Mouse (Mus musculus) intestine, embryonic 16.5 days (tissue): ENCODE results near the gene Asic4. TPM values are rescaled to one million over a fixed set of nuclear protein-coding genes. Genes with fewer than 3 reads are reported as not detected.

Experiments used
- ATAC-seq: fragments of 200-750 bp; cut with Nextera tagmentation; 2 replicates; pipeline ENCODE4 v1.8.0; 2017; ENCODE audit warnings: moderate TSS enrichment, moderate library complexity
- H3K27ac ChIP-seq: fragments of 300-500 bp; sonication (generic); 2 replicates; pipeline ENCODE4 v1.5.1; 2014; ENCODE audit warnings: mild to moderate bottlenecking, low read length
- H3K27me3 ChIP-seq: fragments of 300-500 bp; sonication (generic); replicated peaks from 2 replicates; pipeline ENCODE4 v1.6.1; 2014; ENCODE audit warnings: low read length, control low read depth, mixed read lengths; ENCODE audit not compliant: control insufficient read depth, insufficient read depth
- H3K36me3 ChIP-seq: fragments of 300-500 bp; sonication (generic); 2 replicates; pipeline ENCODE4 v1.6.1; 2014; ENCODE audit warnings: low read length, control low read depth; ENCODE audit not compliant: control insufficient read depth, insufficient read depth
- H3K4me1 ChIP-seq: fragments of 300-500 bp; sonication (generic); 2 replicates; pipeline ENCODE4 v1.6.1; 2014; ENCODE audit warnings: low read length, control low read depth, mixed read lengths; ENCODE audit not compliant: control insufficient read depth, insufficient read depth
- H3K4me2 ChIP-seq: fragments of 300-500 bp; sonication (generic); 2 replicates; pipeline ENCODE4 v1.6.1; 2014; ENCODE audit warnings: low read depth, low read length, control low read depth
- H3K4me3 ChIP-seq: fragments of 300-500 bp; sonication (generic); 2 replicates; pipeline ENCODE4 v1.5.1; 2014; ENCODE audit warnings: mild to moderate bottlenecking, low read length
- H3K9ac ChIP-seq: fragments of 300-500 bp; sonication (generic); 2 replicates; pipeline ENCODE4 v1.6.1; 2014; ENCODE audit warnings: low read depth, low read length
- H3K9me3 ChIP-seq: fragments of 300-500 bp; sonication (generic); 2 replicates; pipeline ENCODE4 v1.6.1; 2016; ENCODE audit warnings: low read length, control low read depth; ENCODE audit not compliant: control insufficient read depth
- WGBS: fragments of 180-500 bp; shearing (Covaris S2); extraction: QIAGEN DNeasy Blood & Tissue Kit; methylation state at CpG from one replicate; pipeline ENCODE4 v1.1.7; 2014; 5-methylcytosine and 5-hydroxymethylcytosine counted together
- polyA plus RNA-seq: library from polyadenylated mRNA; unstranded; fragments of >200 nt; fragmentation: Nextera tagmentation; extraction: Ambion mirVana; gene quantifications from 2 replicates; pipeline ENCODE4 v1.2.1, GENCODE M21; 2015

Asic4 gene
- polyA plus RNA-seq, 1 experiment from 2014 or later, result 2.4 TPM

DNA sequence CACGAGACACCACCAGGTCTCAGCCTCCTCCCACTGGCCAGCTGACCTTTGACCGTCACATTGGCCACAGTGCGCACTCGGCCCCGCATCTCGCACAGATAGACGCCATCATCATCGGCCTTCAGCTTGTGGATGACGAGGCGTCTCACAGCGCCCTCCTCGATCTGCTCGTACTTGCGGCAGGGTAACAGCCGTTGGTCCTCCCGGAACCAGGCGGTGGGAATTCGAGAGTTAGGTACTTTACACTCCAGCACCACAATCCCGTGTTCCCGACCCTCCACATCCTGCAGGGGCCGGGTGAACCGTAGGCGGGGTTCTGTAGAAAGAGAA lies 53.4 kb downstream of the Asic4 start:
- Histone ChIP-seq H3K36me3 (peaks cover 19% of the 10 kb centered on the region), H3K27me3 (no peaks in the 10 kb centered on the region), H3K27ac (no peak overlapping the region), H3K9ac (peak overlapping the region; percentile 24; the same call in 1 of the 2 replicates), H3K4me3 (peak overlapping the region; percentile 12; the same call in 1 of the 2 replicates), H3K4me2 (peak overlapping the region; percentile 97; the same call in 1 of the 2 replicates), H3K9me3 (no peaks in the 10 kb centered on the region), H3K4me1 (peaks cover 29% of the 10 kb centered on the region)
- WGBS, result 71% methylated on average over 23 of the region's 23 CpGs
- ATAC-seq, result no peak

DNA sequence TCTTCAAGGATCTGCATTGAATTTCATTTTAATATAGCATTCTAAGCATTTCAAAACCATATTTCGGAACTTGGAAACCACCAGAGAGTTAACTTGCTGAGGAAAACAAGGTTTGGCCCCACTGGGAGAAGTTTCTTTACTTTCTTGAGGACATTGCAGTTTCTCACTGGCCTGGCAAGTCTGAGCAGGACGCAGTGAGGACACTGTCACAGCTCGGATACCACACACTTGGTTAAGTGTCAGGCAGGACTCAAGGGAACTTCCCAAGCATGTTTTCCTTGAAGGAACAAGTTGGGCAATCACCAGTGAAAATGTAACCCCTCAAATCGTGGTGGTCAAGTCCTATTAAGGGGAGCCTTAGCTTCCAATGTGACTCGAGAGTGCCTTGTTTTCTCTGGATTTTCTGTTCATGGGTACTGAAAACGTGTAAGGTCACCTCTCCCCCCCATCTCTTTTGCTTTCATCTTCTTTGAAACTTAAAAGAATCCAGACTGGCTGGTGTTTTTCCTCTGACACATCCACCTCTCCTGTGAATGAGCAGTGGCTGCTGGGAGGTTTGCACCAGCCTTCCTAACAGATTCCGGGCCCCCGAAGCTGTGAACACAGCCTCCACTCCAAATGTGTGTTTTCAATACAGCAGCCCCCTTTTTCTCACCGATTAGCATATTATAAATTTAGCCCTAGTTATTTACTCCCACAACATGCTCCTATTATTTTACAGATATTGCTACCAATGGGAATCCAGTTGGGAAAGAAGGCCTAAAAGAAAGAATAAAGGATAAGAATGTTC lies 54.2 kb downstream of the Asic4 start:
- Histone ChIP-seq H3K9me3 (no peaks in the 10 kb centered on the region), H3K27ac (no peak overlapping the region), H3K36me3 (peaks cover 16% of the 10 kb centered on the region), H3K9ac (peak overlapping the region; percentile 94), H3K4me3 (peak overlapping the region; percentile 72), H3K27me3 (no peaks in the 10 kb centered on the region), H3K4me1 (peaks cover 33% of the 10 kb centered on the region), H3K4me2 (peak overlapping the region; percentile 97)
- no peak for ATAC-seq
- 60% methylated on average over 9 of the region's 9 CpGs for WGBS

DNA sequence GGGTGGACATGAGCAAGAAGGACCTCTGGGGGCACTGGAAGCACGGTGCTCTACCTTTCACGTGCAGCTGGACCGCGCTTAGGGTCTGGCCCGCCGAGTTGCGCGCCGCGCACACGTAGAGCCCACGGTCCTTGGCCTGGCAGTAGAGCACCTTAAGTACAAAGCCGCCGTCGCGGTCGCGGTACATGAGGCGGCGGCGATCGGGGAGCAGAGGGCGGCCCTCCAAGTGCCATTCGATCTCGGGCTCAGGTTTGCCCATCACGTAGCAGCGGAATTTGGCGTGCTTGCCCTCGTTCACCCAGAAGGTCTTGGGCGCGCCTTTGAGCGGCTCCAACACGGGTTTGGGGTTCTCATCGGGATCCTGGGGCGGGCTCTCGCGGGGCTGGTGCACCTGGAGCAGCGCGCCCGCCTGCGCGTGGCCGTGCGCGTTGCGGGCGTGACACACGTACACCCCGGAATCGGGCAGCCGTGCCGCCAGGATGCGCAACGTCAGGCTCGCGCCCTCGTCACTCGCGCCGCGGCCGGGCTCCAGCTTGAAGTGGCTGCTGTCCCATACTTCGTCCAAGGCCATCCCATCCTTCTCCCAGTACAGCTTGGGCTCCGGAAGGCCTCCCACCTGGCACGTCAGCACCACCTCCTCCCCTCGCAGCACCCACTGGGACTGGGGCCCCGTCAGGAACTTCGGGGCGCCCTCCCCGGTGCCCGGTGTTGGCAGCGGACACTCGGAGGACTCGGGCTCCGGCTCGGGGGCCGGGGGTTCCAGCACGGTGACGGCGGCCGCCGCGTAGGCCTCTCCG lies 55.1 kb downstream of the Asic4 start:
- peak overlapping the region; percentile 94 for H3K9ac ChIP-seq
- H3K27me3 ChIP-seq, result no peaks in the 10 kb centered on the region
- H3K36me3 ChIP-seq, result peaks cover 13% of the 10 kb centered on the region
- H3K4me1 ChIP-seq, result peaks cover 41% of the 10 kb centered on the region
- peak overlapping the region; percentile 97 for H3K4me2 ChIP-seq
- peak overlapping the region; percentile 99 for H3K27ac ChIP-seq
- WGBS, result under 1% methylated on average over 84 of the region's 84 CpGs
- ATAC-seq, result peak; percentile 58
- peak overlapping the region; percentile 72 for H3K4me3 ChIP-seq
- no peaks in the 10 kb centered on the region for H3K9me3 ChIP-seq

DNA sequence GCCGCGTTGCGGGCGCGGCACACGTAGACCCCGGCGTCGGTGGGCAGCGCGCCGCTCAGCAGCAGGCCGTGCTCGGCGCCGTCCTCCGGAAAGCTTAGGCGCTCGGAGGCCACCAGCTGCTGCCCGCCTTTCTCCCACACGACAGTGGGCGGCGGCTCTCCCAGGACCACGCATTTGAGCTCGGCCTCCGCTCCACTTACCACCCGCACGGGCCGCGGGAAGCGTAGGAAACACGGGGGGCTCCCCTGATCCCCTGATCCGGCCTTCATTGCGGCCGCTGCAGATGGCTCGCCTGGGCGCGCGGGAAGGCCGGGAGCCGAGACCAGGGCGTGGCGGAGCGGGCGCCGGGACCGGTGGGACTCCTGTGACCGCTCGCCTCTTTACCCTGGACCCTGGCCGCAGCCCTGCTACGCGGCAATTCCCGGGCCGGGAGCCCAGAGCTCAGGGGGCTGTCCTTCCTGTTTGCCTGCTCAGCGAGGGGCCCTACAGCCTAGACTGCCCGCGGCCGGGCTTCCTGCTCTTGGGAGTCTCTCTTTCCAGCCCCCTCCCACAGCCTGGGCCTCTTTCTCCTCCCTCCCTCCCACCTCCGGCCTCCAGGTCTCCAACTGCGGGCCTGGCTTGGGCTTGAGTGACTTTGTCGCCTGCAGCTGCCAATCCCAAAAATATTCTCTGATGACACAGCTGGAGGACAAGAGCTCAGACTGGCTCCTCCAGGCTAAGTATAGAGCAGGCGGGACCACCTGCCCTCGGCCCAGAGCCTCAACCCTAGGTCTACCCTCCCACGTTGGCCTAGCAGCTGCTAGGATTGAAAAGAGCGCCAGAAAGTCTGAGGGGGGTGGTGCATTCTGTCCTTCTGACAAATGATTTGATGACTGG lies 56.0 kb downstream of the Asic4 start, which contains the start of gene Obsl1:
Gene Obsl1, minus strand, starts transcription at position 497 of the 876 bp plus-strand sequence.
- H3K27me3 ChIP-seq, result no peaks in the 10 kb centered on the region
- H3K9ac ChIP-seq, result peak within 1 kb of the TSS; percentile 94
- peak within 1 kb of the TSS; percentile 99 for H3K27ac ChIP-seq
- peak within 1 kb of the TSS; percentile 97 for H3K4me2 ChIP-seq
- H3K9me3 ChIP-seq, result no peaks in the 10 kb centered on the region
- peak; percentile 91 for ATAC-seq
- peaks cover 49% of the 10 kb centered on the region for H3K4me1 ChIP-seq
- H3K4me3 ChIP-seq, result peak within 1 kb of the TSS; percentile 72
- WGBS, result under 1% methylated on average over 62 of the region's 65 CpGs
- H3K36me3 ChIP-seq, result peaks cover 10% of the 10 kb centered on the region

DNA sequence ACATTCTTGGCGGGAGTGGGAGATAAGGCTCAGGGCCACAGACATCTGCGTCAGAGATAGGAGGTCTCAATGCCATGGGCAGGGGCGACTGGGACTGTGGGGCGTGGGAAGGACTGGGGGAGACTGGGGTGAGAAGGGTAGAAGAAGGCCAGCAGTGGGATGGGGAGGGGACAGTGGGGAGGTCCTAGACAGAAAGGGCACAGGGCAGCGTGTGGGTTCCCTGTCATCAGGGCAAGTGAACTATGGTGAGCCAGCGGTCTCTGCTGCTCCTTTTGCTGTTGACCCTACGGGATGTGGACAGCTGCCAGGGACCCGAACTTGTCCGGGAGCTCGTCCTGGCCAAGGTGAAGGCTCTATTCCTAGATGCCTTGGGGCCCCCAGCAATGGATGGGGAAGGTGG lies 56.8 kb downstream of the Asic4 start, which contains the start of gene Inha:
Gene Inha, plus strand, starts transcription at position 72 of the 400 bp plus-strand sequence.
- no peak for ATAC-seq
- 58% methylated on average over 10 of the region's 10 CpGs for WGBS
- Histone ChIP-seq H3K27ac (peak within 1 kb of the TSS; percentile 99), H3K9ac (peak within 1 kb of the TSS; percentile 94), H3K4me3 (peak within 1 kb of the TSS; percentile 72), H3K9me3 (no peaks in the 10 kb centered on the region), H3K4me1 (peaks cover 57% of the 10 kb centered on the region), H3K36me3 (peaks cover 9% of the 10 kb centered on the region), H3K27me3 (no peaks in the 10 kb centered on the region), H3K4me2 (peak within 1 kb of the TSS; percentile 97)

DNA sequence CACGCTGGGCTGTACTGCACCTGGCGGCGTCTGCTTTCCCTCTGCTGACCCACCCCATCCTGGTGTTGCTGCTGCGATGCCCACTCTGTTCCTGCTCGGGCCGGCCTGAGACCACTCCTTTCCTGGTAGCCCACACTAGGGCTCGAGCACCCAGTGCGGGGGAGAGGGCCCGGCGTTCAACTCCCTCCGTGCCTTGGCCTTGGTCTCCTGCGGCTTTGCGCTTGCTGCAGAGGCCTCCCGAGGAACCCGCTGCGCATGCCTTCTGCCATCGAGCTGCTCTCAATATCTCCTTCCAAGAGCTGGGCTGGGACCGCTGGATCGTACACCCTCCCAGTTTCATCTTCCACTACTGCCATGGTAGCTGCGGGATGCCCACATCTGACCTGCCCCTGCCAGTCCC lies 59.4 kb downstream of the Asic4 start:
- H3K36me3 ChIP-seq, result no peaks in the 10 kb centered on the region
- peaks cover 44% of the 10 kb centered on the region for H3K4me1 ChIP-seq
- ATAC-seq, result no peak
- H3K9ac ChIP-seq, result peak overlapping the region; percentile 37
- WGBS, result 62% methylated on average over 20 of the region's 20 CpGs
- no peak overlapping the region for H3K4me2 ChIP-seq
- no peak overlapping the region for H3K4me3 ChIP-seq
- H3K9me3 ChIP-seq, result no peaks in the 10 kb centered on the region
- no peak overlapping the region for H3K27ac ChIP-seq
- no peaks in the 10 kb centered on the region for H3K27me3 ChIP-seq

DNA sequence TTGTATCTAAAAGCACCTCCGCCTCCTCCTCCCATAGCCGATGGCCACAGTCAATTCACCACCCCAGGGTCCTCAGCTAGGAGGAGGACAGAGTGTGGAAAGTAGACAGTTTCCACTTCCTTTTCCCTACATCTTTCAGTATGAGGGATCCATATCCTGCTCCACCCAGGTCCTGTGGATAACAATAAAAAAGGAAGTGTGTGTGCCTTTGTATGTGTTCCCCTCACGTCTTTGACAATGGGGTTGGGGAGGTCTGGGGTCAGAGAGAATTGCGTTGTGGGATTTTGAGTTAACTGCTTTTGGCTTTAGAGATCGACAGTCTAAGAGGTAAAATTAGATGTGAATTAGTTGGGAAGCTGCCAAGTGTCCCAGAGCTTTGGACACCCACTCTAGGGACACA lies 59.9 kb downstream of the Asic4 start:
- 76% methylated on average over 5 of the region's 5 CpGs for WGBS
- no peaks in the 10 kb centered on the region for H3K36me3 ChIP-seq
- peak overlapping the region; percentile 27; the same call in 1 of the 2 replicates for H3K27ac ChIP-seq
- no peak overlapping the region for H3K4me2 ChIP-seq
- H3K4me3 ChIP-seq, result no peak overlapping the region
- no peaks in the 10 kb centered on the region for H3K9me3 ChIP-seq
- no peak overlapping the region for H3K9ac ChIP-seq
- ATAC-seq, result no peak
- H3K27me3 ChIP-seq, result no peaks in the 10 kb centered on the region
- peaks cover 43% of the 10 kb centered on the region for H3K4me1 ChIP-seq

DNA sequence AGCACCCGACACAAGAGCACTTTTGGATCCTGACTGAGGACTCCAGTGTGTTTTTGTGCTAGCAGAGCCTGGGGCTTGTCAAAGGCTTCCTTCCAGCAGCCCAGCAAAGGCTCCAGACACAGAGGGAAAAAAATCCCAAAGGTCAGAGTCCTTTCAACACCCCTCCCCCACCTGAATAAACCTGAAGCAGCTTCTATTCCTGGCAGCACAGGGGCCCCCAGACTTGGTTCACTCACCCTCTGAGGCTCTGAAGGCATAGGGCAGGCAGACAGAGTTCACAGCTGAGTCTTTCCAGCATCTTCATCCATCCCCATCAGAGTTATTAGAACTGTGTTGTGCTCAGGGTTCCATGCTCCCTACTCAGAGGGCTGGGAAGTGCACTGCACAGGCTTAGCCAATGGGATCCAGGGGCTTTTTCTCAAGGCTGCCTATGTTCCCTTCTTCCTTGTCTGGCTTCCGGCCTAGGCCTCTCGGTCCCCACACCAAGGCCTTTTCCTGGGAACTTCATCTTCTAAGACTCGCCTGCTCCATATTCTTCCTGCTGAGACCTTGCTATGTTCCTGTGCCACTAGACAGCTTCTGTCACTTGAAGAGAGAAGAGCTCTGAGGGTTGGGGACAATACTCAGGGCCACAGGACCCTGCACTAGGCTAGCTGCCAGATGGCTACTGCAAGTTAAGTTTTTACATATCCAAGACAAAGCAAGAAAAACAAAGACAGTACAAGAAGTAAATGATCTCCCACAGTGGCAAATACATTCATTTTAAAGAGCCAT lies 61.4 kb downstream of the Asic4 start:
- no peaks in the 10 kb centered on the region for H3K27me3 ChIP-seq
- no peaks in the 10 kb centered on the region for H3K36me3 ChIP-seq
- WGBS, result 37% methylated on average over 4 of the region's 4 CpGs
- peak overlapping the region; percentile 40; the same call in 1 of the 2 replicates for H3K9ac ChIP-seq
- H3K4me2 ChIP-seq, result 0 out of 2 replicates have a peak overlapping the region, but pooled peaks have one; percentile 22
- no peak overlapping the region for H3K4me3 ChIP-seq
- H3K4me1 ChIP-seq, result peaks cover 41% of the 10 kb centered on the region
- ATAC-seq, result peak; percentile 78
- no peaks in the 10 kb centered on the region for H3K9me3 ChIP-seq
- peak overlapping the region; percentile 87 for H3K27ac ChIP-seq
